Mouse (Mus musculus) gastrocnemius, postnatal 14 days (tissue): ENCODE results near the gene Sccpdh. TPM values are rescaled to one million over a fixed set of nuclear protein-coding genes. Genes with fewer than 3 reads are reported as not detected.
"Not testable (repeated sequence)": the region's sequence is repeated elsewhere in the genome, so short reads cannot be mapped to it uniquely, and the experiment has no call there.

Experiments
- DNase-seq: peaks from one replicate; pipeline ENCODE4 v3.0.0; 2021; ENCODE audit warnings: mixed read lengths
- intact Hi-C: fragments of 180-260 bp; cut with DNase I; formaldehyde crosslinking; loops from one replicate; pipeline ENCODE4 v1.15.1; 2025; ENCODE audit warnings: low total_unique reads
- total RNA-seq, 2 experiments: library from RNA; stranded (reverse); gene quantifications; 2 replicates each; pipeline ENCODE4 v1.2.3; 2021

Gene Sccpdh
- total RNA-seq, 2 experiments from 2014 or later = 43.1 to 47.0 TPM

GRCm38 (mm10) chr1:179663065-179663464, 4.9 kb upstream of the Sccpdh start:
- no peak for DNase-seq
- intact Hi-C loops = no loop called here

GRCm38 (mm10) chr1:179664309-179664930, 3.6 kb upstream of the Sccpdh start:
- intact Hi-C loops = no loop called here
- no peak for DNase-seq

GRCm38 (mm10) chr1:179666971-179667370, 1.0 kb upstream of the Sccpdh start:
- intact Hi-C loops = no loop called here
- DNase-seq = no peak

GRCm38 (mm10) chr1:179667450-179667849, 560 bp upstream of the Sccpdh start:
- intact Hi-C loops = no loop called here
- no peak for DNase-seq

- intact Hi-C loops = no loop called here
- no peak for DNase-seq
Observed at GRCm38 (mm10) chr1:179668836-179669537, 977 bp downstream of the Sccpdh start.

GRCm38 (mm10) chr1:179674355-179674754, 6.3 kb downstream of the Sccpdh start:
- DNase-seq = no peak
- intact Hi-C loops = no loop called here

GRCm38 (mm10) chr1:179677031-179677430, 9.0 kb downstream of the Sccpdh start:
- DNase-seq = no peak
- intact Hi-C loops = no loop called here

- intact Hi-C loops = no loop called here
- DNase-seq = no peak
Observed at GRCm38 (mm10) chr1:179679326-179679725, 11.3 kb downstream of the Sccpdh start.

- intact Hi-C loops, DNase-seq: not testable (repeated sequence)
Observed at GRCm38 (mm10) chr1:179682753-179683152, 14.7 kb downstream of the Sccpdh start.

GRCm38 (mm10) chr1:179686348-179686747, 18.3 kb downstream of the Sccpdh start:
- intact Hi-C loops = no loop called here
- no peak for DNase-seq

GRCm38 (mm10) chr1:179686781-179687180, 18.8 kb downstream of the Sccpdh start:
- DNase-seq = no peak
- intact Hi-C loops = no loop called here

GRCm38 (mm10) chr1:179687305-179687704, 19.3 kb downstream of the Sccpdh start:
- no peak for DNase-seq
- intact Hi-C loops = no loop called here

GRCm38 (mm10) chr1:179687966-179688365, 20.0 kb downstream of the Sccpdh start:
- intact Hi-C loops = no loop called here
- no peak for DNase-seq

- intact Hi-C loops = no loop called here
- no peak for DNase-seq
Observed at GRCm38 (mm10) chr1:179688415-179688814, 20.4 kb downstream of the Sccpdh start.

- intact Hi-C loops = no loop called here
- no peak for DNase-seq
Observed at GRCm38 (mm10) chr1:179688914-179689313, 20.9 kb downstream of the Sccpdh start.

- no peak for DNase-seq
- intact Hi-C loops = no loop called here
Observed at GRCm38 (mm10) chr1:179689479-179689878, 21.5 kb downstream of the Sccpdh start.

GRCm38 (mm10) chr1:179704150-179704549, 36.1 kb downstream of the Sccpdh start:
- intact Hi-C loops = no loop called here
- no peak for DNase-seq

GRCm38 (mm10) chr1:179705154-179705553, 37.1 kb downstream of the Sccpdh start:
- intact Hi-C loops = no loop called here

GRCm38 (mm10) chr1:179709390-179709789, 41.4 kb downstream of the Sccpdh start:
- intact Hi-C loops = no loop called here
- DNase-seq = peak; percentile 56

More at GRCm38 (mm10) chr1:179705154-179705553, 37.1 kb downstream of the Sccpdh start:
- DNase-seq = peak; percentile 45

- intact Hi-C loops = no loop called here
- DNase-seq = no peak
Observed at GRCm38 (mm10) chr1:179710739-179711138, 42.7 kb downstream of the Sccpdh start.

GRCm38 (mm10) chr1:179712658-179713057, 44.6 kb downstream of the Sccpdh start:
- intact Hi-C loops = no loop called here
- DNase-seq = no peak
